Mouse (Mus musculus): ENCODE data around the gene Gm49322.

Gm49322 gene

DNA sequence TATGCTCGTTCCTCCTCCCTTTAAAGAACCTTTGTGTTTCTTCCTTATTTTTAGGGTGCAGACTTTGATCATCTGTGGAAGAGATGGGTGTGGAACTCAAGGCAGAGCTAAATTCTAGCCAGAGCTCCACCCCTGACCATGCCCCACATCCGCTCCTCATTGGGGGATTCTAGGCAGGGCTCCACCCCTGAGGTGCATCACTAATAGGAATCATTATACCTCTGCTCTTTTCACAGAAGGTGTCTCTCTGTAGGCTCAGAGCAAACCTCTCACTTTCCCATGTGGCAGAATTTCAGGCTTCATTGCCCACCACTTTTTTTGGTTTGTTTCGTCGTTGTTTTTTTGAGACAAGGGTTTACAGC lies 53.0 kb downstream of the Gm49322 start:
- Histone ChIP-seq H3K36me3 (ENCODE audit: insufficient read depth, low read length) (peaks cover 13% of the 10 kb centered on the region), H3K27me3 (ENCODE audit: insufficient read depth, low read length) (no peaks in the 10 kb centered on the region), H3K4me1 (replicated peaks; ENCODE audit: low read depth, low read length) (peaks cover 77% of the 10 kb centered on the region), H3K4me3 (replicated peaks; ENCODE audit: low read length) (peak overlapping the region; percentile 18; the same call in 1 of the 2 replicates), H3K9me3 (ENCODE audit: low read length) (no peaks in the 10 kb centered on the region)
- no peak for TF ChIP-seq POU5F1 (IDR thresholded peaks at IDR 0.05; ENCODE audit: borderline replicate concordance, low read length)
- no peak for TF ChIP-seq NANOG (IDR thresholded peaks at IDR 0.05; ENCODE audit: borderline replicate concordance, low read length)
- TF ChIP-seq CTCF (conservative IDR thresholded peaks at IDR 0.05; ENCODE audit: low read length): no peak

- H3K4me3 ChIP-seq (replicated peaks; ENCODE audit: low read length): peak overlapping the region; percentile 18; the same call in 1 of the 2 replicates
- no peak for TF ChIP-seq NANOG (IDR thresholded peaks at IDR 0.05; ENCODE audit: borderline replicate concordance, low read length)
- peak; percentile 87 for TF ChIP-seq CTCF (conservative IDR thresholded peaks at IDR 0.05; ENCODE audit: low read length)
- peaks cover 10% of the 10 kb centered on the region for H3K36me3 ChIP-seq (ENCODE audit: insufficient read depth, low read length)
- no peaks in the 10 kb centered on the region for H3K27me3 ChIP-seq (ENCODE audit: insufficient read depth, low read length)
- H3K9me3 ChIP-seq (ENCODE audit: low read length): no peaks in the 10 kb centered on the region
- H3K4me1 ChIP-seq (replicated peaks; ENCODE audit: low read depth, low read length): peaks cover 78% of the 10 kb centered on the region
These were observed 53.4 kb downstream of the Gm49322 start for GRCm38 (mm10) chr10:80659213-80659612.

- Histone ChIP-seq H3K4me1 (replicated peaks; ENCODE audit: low read depth, low read length) (peaks cover 80% of the 10 kb centered on the region), H3K9me3 (ENCODE audit: low read length) (no peaks in the 10 kb centered on the region)
- TF ChIP-seq POU5F1 (IDR thresholded peaks at IDR 0.05; ENCODE audit: borderline replicate concordance, low read length) (no peak), NANOG (IDR thresholded peaks at IDR 0.05; ENCODE audit: borderline replicate concordance, low read length) (no peak), CTCF (conservative IDR thresholded peaks at IDR 0.05; ENCODE audit: low read length) (peak; percentile 91)
These were observed 55.3 kb downstream of the Gm49322 start for GRCm38 (mm10) chr10:80661149-80661548.

DNA sequence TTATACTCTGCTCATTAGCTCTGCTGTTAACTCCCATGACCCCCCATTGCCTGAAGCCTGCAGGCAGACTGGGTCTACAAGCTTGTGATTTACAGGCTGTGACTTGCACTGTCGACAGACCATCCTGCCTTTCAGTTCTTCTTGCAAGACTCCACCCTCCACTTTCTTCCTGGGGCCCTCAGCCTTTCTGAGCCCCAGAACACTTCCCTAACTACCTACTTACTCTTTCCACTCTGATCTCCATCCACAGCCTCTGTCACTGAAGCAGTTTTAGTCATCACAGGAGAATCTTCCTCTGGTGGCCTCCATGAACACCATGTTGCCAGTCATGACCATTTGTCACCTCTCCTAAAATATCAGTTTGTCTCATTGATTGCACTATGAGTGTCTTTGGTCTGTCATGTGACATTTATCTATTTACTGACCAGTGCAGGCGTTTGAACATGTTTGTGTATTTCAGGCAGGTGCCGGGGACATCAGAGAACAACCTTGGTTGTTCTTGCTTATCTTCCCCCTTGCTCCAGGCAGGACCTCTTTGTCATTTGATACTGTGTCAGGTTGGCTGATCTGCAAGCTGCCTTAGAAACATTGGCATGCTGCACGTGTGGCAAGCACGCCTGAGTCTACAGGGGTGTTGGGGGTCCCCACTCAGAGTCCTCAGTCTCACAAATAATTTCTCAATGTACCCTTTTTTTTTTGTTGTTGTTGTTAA lies 57.8 kb downstream of the Gm49322 start:
- TF ChIP-seq POU5F1 (IDR thresholded peaks at IDR 0.05; ENCODE audit: borderline replicate concordance, low read length): no peak
- no peak for TF ChIP-seq CTCF (conservative IDR thresholded peaks at IDR 0.05; ENCODE audit: low read length)
- TF ChIP-seq NANOG (IDR thresholded peaks at IDR 0.05; ENCODE audit: borderline replicate concordance, low read length): no peak
- no peak overlapping the region for H3K4me3 ChIP-seq (replicated peaks; ENCODE audit: low read length)
- no peaks in the 10 kb centered on the region for H3K27me3 ChIP-seq (ENCODE audit: insufficient read depth, low read length)
- peaks cover 85% of the 10 kb centered on the region for H3K4me1 ChIP-seq (replicated peaks; ENCODE audit: low read depth, low read length)
- H3K9me3 ChIP-seq (ENCODE audit: low read length): no peaks in the 10 kb centered on the region
- peaks cover 30% of the 10 kb centered on the region for H3K36me3 ChIP-seq (ENCODE audit: insufficient read depth, low read length)

More at GRCm38 (mm10) chr10:80661149-80661548, 55.3 kb downstream of the Gm49322 start:
- peaks cover 5% of the 10 kb centered on the region for H3K36me3 ChIP-seq (ENCODE audit: insufficient read depth, low read length)
- no peak overlapping the region for H3K4me3 ChIP-seq (replicated peaks; ENCODE audit: low read length)
- no peaks in the 10 kb centered on the region for H3K27me3 ChIP-seq (ENCODE audit: insufficient read depth, low read length)

DNA sequence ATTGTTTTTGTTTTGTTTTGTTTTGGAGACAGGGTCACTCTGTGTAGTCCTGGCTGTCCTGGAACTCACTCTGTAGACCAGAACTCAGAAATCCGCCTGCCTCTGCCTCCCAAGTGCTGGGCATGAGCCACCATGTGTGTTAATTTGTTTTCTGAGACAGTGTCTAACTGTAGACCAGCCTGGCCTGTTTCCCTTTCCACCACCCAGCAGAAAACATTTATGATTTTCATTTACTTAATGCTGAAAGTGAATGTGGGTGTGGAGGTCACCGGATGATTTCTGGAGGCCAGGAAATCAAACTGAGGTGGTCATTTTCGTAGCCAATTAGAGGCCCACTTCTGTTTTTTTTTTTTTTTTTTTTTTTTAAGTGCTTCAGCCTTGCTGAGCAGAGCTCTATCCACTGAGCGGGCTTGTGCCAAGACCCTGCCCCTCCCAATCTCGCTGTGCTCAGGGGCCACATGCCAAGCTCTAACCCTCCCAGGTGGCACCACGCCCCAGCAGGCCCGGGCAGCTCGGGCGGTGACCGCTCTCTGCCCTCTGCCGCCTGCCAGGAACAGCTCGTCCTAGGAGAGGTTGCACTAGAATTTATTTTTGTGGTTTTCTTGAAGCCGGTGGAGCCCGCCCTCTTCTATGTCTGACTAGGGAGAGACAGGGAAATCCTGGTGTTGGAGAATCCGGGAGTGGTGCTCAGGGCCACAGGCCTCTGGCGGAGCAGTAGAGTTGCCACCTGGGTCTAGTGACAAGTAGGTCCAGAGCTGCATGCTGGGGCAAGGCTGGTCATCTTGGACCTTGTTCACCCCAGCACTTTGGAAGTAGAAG lies 58.6 kb downstream of the Gm49322 start:
- peaks cover 37% of the 10 kb centered on the region for H3K36me3 ChIP-seq (ENCODE audit: insufficient read depth, low read length)
- H3K27me3 ChIP-seq (ENCODE audit: insufficient read depth, low read length): no peaks in the 10 kb centered on the region
- H3K9me3 ChIP-seq (ENCODE audit: low read length): no peaks in the 10 kb centered on the region
- peaks cover 85% of the 10 kb centered on the region for H3K4me1 ChIP-seq (replicated peaks; ENCODE audit: low read depth, low read length)
- H3K4me3 ChIP-seq (replicated peaks; ENCODE audit: low read length): peak overlapping the region; percentile 66
- TF ChIP-seq NANOG (IDR thresholded peaks at IDR 0.05; ENCODE audit: borderline replicate concordance, low read length) (no peak), POU5F1 (IDR thresholded peaks at IDR 0.05; ENCODE audit: borderline replicate concordance, low read length) (no peak), CTCF (conservative IDR thresholded peaks at IDR 0.05; ENCODE audit: low read length) (no peak)

- Histone ChIP-seq H3K4me1 (replicated peaks; ENCODE audit: low read depth, low read length) (peaks cover 87% of the 10 kb centered on the region), H3K27me3 (ENCODE audit: insufficient read depth, low read length) (no peaks in the 10 kb centered on the region), H3K4me3 (replicated peaks; ENCODE audit: low read length) (peak overlapping the region; percentile 66), H3K36me3 (ENCODE audit: insufficient read depth, low read length) (peaks cover 43% of the 10 kb centered on the region), H3K9me3 (ENCODE audit: low read length) (no peaks in the 10 kb centered on the region)
- TF ChIP-seq CTCF (conservative IDR thresholded peaks at IDR 0.05; ENCODE audit: low read length) (no peak), NANOG (IDR thresholded peaks at IDR 0.05; ENCODE audit: borderline replicate concordance, low read length) (no peak), POU5F1 (IDR thresholded peaks at IDR 0.05; ENCODE audit: borderline replicate concordance, low read length) (no peak)
These were observed 59.2 kb downstream of the Gm49322 start for GRCm38 (mm10) chr10:80665016-80665380.
